Mouse (Mus musculus) heart, adult 10 weeks (tissue): ENCODE measurements around the gene Itsn1. TPM values are rescaled to one million over a fixed set of nuclear protein-coding genes. Genes with fewer than 3 reads are reported as not detected.

ENCODE experiments used
- polyA plus RNA-seq: library from polyadenylated mRNA; stranded (reverse); fragments of 350-450 nt; fragmentation: Illumina TruSeq; extraction: RNeasy Lipid Tissue Mini Kit (QIAGEN cat#74804); gene quantifications from one replicate; pipeline ENCODE4 v1.2.3, GENCODE M21; 2014; ENCODE audit warnings: low read depth, low replicate concordance

Gene Itsn1
- 37.1 TPM for polyA plus RNA-seq

DNA sequence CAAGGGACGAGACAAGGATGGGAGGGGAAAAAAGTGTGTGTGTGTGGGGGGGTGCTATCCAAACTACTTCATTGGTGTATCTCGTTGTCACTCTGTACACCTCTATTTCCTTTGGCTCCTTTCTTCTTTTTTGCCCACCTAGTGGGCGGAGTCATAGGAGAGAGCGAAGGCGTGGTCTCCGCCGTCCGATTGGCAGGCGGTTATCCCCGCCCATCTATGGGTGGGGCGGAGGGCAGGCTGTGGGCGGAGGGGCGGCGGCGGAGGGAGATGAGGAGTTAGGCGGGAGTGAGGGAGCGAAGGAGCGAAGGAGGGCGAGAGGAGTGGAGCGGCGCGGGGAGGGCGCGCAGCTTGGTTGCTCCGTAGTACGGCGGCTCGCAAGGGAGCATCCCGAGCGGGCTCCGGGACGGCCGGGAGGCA is at the start of gene Itsn1:
Itsn1 (plus strand) TSS at position 216 of the 417 bp plus-strand sequence.

DNA sequence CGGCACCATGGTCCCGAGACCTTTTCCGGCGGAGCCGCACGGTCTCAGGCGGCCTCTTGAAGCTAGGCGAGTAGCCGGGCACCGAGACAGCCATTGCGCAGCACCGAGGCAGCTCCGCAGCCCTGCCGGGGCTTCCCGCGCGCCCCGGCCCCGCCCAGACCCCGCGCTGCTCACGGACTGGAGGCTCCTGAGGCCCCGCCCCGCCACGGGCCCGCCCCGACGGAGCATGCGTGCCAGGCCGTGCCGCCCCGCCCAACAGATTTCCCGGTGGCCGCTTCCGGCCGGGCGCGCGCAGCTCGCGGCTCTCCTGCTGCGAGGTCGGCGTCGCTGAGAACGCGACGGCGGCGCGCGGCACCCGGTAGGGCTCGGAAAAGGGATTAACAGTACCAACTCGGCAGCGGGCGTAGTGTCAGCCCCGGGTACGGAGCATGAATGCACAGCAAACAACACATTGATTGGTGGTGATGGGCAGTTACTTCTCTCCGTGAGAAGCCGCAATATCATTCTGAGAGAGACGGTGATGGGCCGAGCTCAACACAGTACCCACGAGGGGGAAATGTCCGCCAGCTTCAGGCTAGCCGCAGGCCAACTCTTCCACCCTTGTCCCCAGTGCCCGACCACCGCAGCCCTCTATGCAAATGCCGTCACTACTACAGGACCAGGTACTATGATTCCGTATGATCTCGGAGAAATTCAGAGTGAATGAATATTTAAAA is 40.3 kb upstream of the Itsn1 start, which contains the start of gene Donson:
Donson (minus strand) TSS at position 152 of the 716 bp plus-strand sequence.

DNA sequence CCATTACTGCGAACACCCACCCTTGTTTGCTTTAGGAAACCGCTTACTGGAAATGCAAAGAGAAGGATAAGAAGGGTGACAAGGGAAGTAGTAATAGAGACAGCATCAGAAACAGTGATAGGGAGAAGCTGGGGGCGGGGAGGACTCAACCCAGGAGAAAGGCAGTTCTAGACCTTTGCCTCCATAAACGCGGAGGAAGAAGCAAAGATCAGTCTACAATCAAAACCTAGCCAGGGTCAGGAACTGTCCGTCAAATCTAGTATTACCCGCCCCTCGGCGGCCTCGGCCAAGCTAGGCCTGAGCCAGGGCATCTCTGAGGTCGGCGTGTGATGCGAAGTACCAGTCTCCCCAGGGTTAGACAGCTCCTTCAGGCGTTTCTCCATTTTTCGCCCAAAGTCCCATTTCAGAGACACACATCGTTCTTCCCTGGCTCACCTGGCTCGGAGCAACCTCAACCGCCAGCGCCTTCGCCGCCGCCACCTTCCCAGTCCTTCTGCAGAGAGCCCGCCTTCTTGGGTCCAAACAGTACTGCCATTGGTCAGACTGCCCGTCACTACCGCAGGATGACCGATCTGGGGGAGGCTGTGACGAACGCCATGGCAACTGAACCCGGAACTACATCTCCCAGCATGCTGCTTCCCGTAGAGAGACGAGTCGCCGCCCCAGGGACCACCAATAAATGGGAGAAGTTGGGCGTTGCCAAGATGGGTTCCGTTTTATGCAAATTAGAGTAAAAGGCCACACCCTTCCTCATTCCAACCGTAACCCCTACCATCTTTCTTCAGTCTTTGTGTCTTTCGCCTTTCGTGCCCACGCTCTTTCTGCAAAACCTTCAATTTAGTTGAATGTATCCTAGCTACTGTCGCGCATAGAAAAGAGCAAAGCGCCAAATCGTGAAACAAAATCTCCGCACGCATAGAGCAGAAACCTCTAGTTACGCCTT is 687 bp upstream of the Itsn1 start, which contains the start of gene Cryzl1:
Cryzl1 (minus strand) TSS at position 853 of the 943 bp plus-strand sequence.

Other genes with a start within 250 kb of the Itsn1 start
- gene Ifnar1, start 244.0 kb upstream of the Itsn1 start, polyA plus RNA-seq, result 17.7 TPM
- 116 TPM for gene Ifngr2, start 182.2 kb upstream of the Itsn1 start, polyA plus RNA-seq
- gene Tmem50b, start 131.5 kb upstream of the Itsn1 start, polyA plus RNA-seq, result 52.7 TPM
- 41.2 TPM for gene Dnajc28, start 110.3 kb upstream of the Itsn1 start, polyA plus RNA-seq
- 48.6 TPM for gene Gart, start 82.3 kb upstream of the Itsn1 start, polyA plus RNA-seq
- 269 TPM for gene Son, start 81.8 kb upstream of the Itsn1 start, polyA plus RNA-seq
- 9.6 TPM for gene Donson, start 40.5 kb upstream of the Itsn1 start, polyA plus RNA-seq
- 35.5 TPM for gene Cryzl1, start 306 bp upstream of the Itsn1 start, polyA plus RNA-seq